Mouse (Mus musculus): ENCODE measurements at regions not wholly inside any gene's neighbourhood (a gene's known extent, or its start where the extent isn't known, plus 50 kb on each side); places are given as distances from the start of the nearest gene placed in this dataset.

GRCm38 (mm10) chr13:106691787-106692571 lies 244.8 kb downstream of the Ipo11 start:
- no peak overlapping the region for H3K27ac ChIP-seq (ENCODE audit: insufficient read depth, low read length)
- no peak for TF ChIP-seq POLR2A (IDR thresholded peaks at IDR 0.05; ENCODE audit: low read depth, low read length)
- TF ChIP-seq CTCF (IDR thresholded peaks at IDR 0.05; ENCODE audit: borderline replicate concordance, insufficient read depth, low read length), result no peak
- no peaks in the 10 kb centered on the region for H3K4me1 ChIP-seq (ENCODE audit: control insufficient read depth, insufficient read depth, low read length)
- H3K4me3 ChIP-seq (ENCODE audit: insufficient read depth, low read length), result no peak overlapping the region

GRCm38 (mm10) chr13:106690125-106690524 lies 246.6 kb downstream of the Ipo11 start:
- H3K27ac ChIP-seq (ENCODE audit: insufficient read depth, low read length), result no peak overlapping the region
- no peak for TF ChIP-seq POLR2A (IDR thresholded peaks at IDR 0.05; ENCODE audit: low read depth, low read length)
- TF ChIP-seq CTCF (IDR thresholded peaks at IDR 0.05; ENCODE audit: borderline replicate concordance, insufficient read depth, low read length), result no peak
- no peak overlapping the region for H3K4me3 ChIP-seq (ENCODE audit: insufficient read depth, low read length)
- H3K4me1 ChIP-seq (ENCODE audit: control insufficient read depth, insufficient read depth, low read length), result no peaks in the 10 kb centered on the region

- Histone ChIP-seq H3K4me3 (ENCODE audit: insufficient read depth, low read length) (no peak overlapping the region), H3K27ac (ENCODE audit: insufficient read depth, low read length) (no peak overlapping the region), H3K4me1 (ENCODE audit: control insufficient read depth, insufficient read depth, low read length) (no peaks in the 10 kb centered on the region)
- no peak for TF ChIP-seq POLR2A (IDR thresholded peaks at IDR 0.05; ENCODE audit: low read depth, low read length)
- TF ChIP-seq CTCF (IDR thresholded peaks at IDR 0.05; ENCODE audit: borderline replicate concordance, insufficient read depth, low read length), result no peak
Measured at GRCm38 (mm10) chr13:106689618-106690017, 247.1 kb downstream of the Ipo11 start.

- TF ChIP-seq POLR2A (IDR thresholded peaks at IDR 0.05; ENCODE audit: low read depth, low read length) (no peak), CTCF (IDR thresholded peaks at IDR 0.05; ENCODE audit: borderline replicate concordance, insufficient read depth, low read length) (no peak)
- H3K27ac ChIP-seq (ENCODE audit: insufficient read depth, low read length), result no peak overlapping the region
- no peaks in the 10 kb centered on the region for H3K4me1 ChIP-seq (ENCODE audit: control insufficient read depth, insufficient read depth, low read length)
- no peak overlapping the region for H3K4me3 ChIP-seq (ENCODE audit: insufficient read depth, low read length)
Measured at GRCm38 (mm10) chr13:106689051-106689450, 247.7 kb downstream of the Ipo11 start.

GRCm38 (mm10) chr13:106669665-106670064 lies 267.1 kb downstream of the Ipo11 start:
- TF ChIP-seq CTCF (IDR thresholded peaks at IDR 0.05; ENCODE audit: borderline replicate concordance, insufficient read depth, low read length), result no peak
- no peaks in the 10 kb centered on the region for H3K4me1 ChIP-seq (ENCODE audit: control insufficient read depth, insufficient read depth, low read length)

GRCm38 (mm10) chr13:106662195-106662594 lies 274.6 kb downstream of the Ipo11 start:
- no peak overlapping the region for H3K4me3 ChIP-seq (ENCODE audit: insufficient read depth, low read length)
- H3K4me1 ChIP-seq (ENCODE audit: control insufficient read depth, insufficient read depth, low read length), result no peaks in the 10 kb centered on the region
- TF ChIP-seq CTCF (IDR thresholded peaks at IDR 0.05; ENCODE audit: borderline replicate concordance, insufficient read depth, low read length), result no peak
- TF ChIP-seq POLR2A (IDR thresholded peaks at IDR 0.05; ENCODE audit: low read depth, low read length), result no peak
- H3K27ac ChIP-seq (ENCODE audit: insufficient read depth, low read length), result no peak overlapping the region

More at GRCm38 (mm10) chr13:106669665-106670064, 267.1 kb downstream of the Ipo11 start:
- no peak overlapping the region for H3K27ac ChIP-seq (ENCODE audit: insufficient read depth, low read length)
- no peak overlapping the region for H3K4me3 ChIP-seq (ENCODE audit: insufficient read depth, low read length)

GRCm38 (mm10) chr13:106649363-106649762 lies 287.4 kb downstream of the Ipo11 start:
- Histone ChIP-seq H3K27ac (ENCODE audit: insufficient read depth, low read length) (no peak overlapping the region), H3K4me1 (ENCODE audit: control insufficient read depth, insufficient read depth, low read length) (no peaks in the 10 kb centered on the region), H3K4me3 (ENCODE audit: insufficient read depth, low read length) (no peak overlapping the region)
- TF ChIP-seq CTCF (IDR thresholded peaks at IDR 0.05; ENCODE audit: borderline replicate concordance, insufficient read depth, low read length) (no peak), POLR2A (IDR thresholded peaks at IDR 0.05; ENCODE audit: low read depth, low read length) (no peak)

GRCm38 (mm10) chr13:106643302-106643975 lies 293.3 kb downstream of the Ipo11 start:
- TF ChIP-seq POLR2A (IDR thresholded peaks at IDR 0.05; ENCODE audit: low read depth, low read length) (no peak), CTCF (IDR thresholded peaks at IDR 0.05; ENCODE audit: borderline replicate concordance, insufficient read depth, low read length) (no peak)
- no peaks in the 10 kb centered on the region for H3K4me1 ChIP-seq (ENCODE audit: control insufficient read depth, insufficient read depth, low read length)

GRCm38 (mm10) chr13:106638706-106639385 lies 297.9 kb downstream of the Ipo11 start:
- no peaks in the 10 kb centered on the region for H3K4me1 ChIP-seq (ENCODE audit: control insufficient read depth, insufficient read depth, low read length)
- no peak for TF ChIP-seq POLR2A (IDR thresholded peaks at IDR 0.05; ENCODE audit: low read depth, low read length)
- H3K4me3 ChIP-seq (ENCODE audit: insufficient read depth, low read length), result no peak overlapping the region
- no peak overlapping the region for H3K27ac ChIP-seq (ENCODE audit: insufficient read depth, low read length)

More at GRCm38 (mm10) chr13:106643302-106643975, 293.3 kb downstream of the Ipo11 start:
- H3K4me3 ChIP-seq (ENCODE audit: insufficient read depth, low read length), result no peak overlapping the region
- H3K27ac ChIP-seq (ENCODE audit: insufficient read depth, low read length), result no peak overlapping the region

- TF ChIP-seq POLR2A (IDR thresholded peaks at IDR 0.05; ENCODE audit: low read depth, low read length), result no peak
- TF ChIP-seq CTCF (IDR thresholded peaks at IDR 0.05; ENCODE audit: borderline replicate concordance, insufficient read depth, low read length), result no peak
- no peak overlapping the region for H3K27ac ChIP-seq (ENCODE audit: insufficient read depth, low read length)
- no peaks in the 10 kb centered on the region for H3K4me1 ChIP-seq (ENCODE audit: control insufficient read depth, insufficient read depth, low read length)
- H3K4me3 ChIP-seq (ENCODE audit: insufficient read depth, low read length), result no peak overlapping the region
Measured at GRCm38 (mm10) chr13:106591729-106592128, 345.0 kb downstream of the Ipo11 start.

Measured in embryonic fibroblast, embryonic 13.5 days (primary cell).